Mouse (Mus musculus) myocyte (in vitro differentiated cells): ENCODE data around the gene Msln. TPM values are rescaled to one million over a fixed set of nuclear protein-coding genes. Genes with fewer than 3 reads are reported as not detected.
A peak's percentile ranks its signal among the peaks of the same experiment; 100 is the strongest.

ENCODE experiments used
- H3K27me3 ChIP-seq: one replicate; pipeline ENCODE4 v1.6.1; 2011; ENCODE audit not compliant: control insufficient read depth, insufficient read depth, insufficient read length
- H3K36me3 ChIP-seq: one replicate; pipeline ENCODE4 v1.6.1; 2011; ENCODE audit not compliant: control insufficient read depth, insufficient read depth
- H3K4me2 ChIP-seq: one replicate; pipeline ENCODE4 v1.6.1; 2011; ENCODE audit warnings: low read depth, control low read depth
- H3K4me3 ChIP-seq: one replicate; pipeline ENCODE4 v1.5.1; 2011; ENCODE audit warnings: mild to moderate bottlenecking, control low read depth, moderate library complexity
- H3K79me2 ChIP-seq: one replicate; pipeline ENCODE4 v1.6.1; 2011; ENCODE audit not compliant: control insufficient read depth, insufficient read depth
- H3ac ChIP-seq: one replicate; pipeline ENCODE4 v1.6.1; 2011; ENCODE audit not compliant: control insufficient read depth, insufficient read length
- CEBPB ChIP-seq: IDR thresholded peaks from 2 replicates; pipeline ENCODE4 v1.6.1; 2011; ENCODE audit warnings: mild to moderate bottlenecking, moderate library complexity; ENCODE audit not compliant: poor library complexity, insufficient read depth, severe bottlenecking
- E2F4 ChIP-seq: IDR thresholded peaks from one replicate; pipeline ENCODE4 v1.6.1; 2011; ENCODE audit warnings: mild to moderate bottlenecking, control low read depth, moderate library complexity; ENCODE audit not compliant: insufficient read depth
- MAX ChIP-seq: IDR thresholded peaks from one replicate; pipeline ENCODE4 v1.6.1; 2011; ENCODE audit warnings: low read depth, mild to moderate bottlenecking, control low read depth
- MYOD1 ChIP-seq, 3 experiments: IDR thresholded peaks; one replicate each; pipeline ENCODE4 v1.6.1; 2011; ENCODE audit warnings: control low read depth in 2 of 3, low read depth in 2 of 3, mild to moderate bottlenecking in 2 of 3, moderate library complexity in 1 of 3; ENCODE audit not compliant: insufficient read length in 2 of 3, control insufficient read depth in 1 of 3
- MYOG ChIP-seq, 3 experiments: IDR thresholded peaks; one replicate each; pipeline ENCODE4 v1.6.1; 2011; ENCODE audit warnings: control low read depth in 2 of 3, low read depth in 2 of 3, mild to moderate bottlenecking in 2 of 3; ENCODE audit not compliant: insufficient read length in 2 of 3, control insufficient read depth in 1 of 3, insufficient read depth in 1 of 3
- POLR2A ChIP-seq: IDR thresholded peaks from one replicate; pipeline ENCODE4 v1.6.1; 2011; ENCODE audit warnings: low read depth, mild to moderate bottlenecking, control low read depth, moderate library complexity; ENCODE audit not compliant: insufficient read length
- POLR2AphosphoS2 ChIP-seq: IDR thresholded peaks from one replicate; pipeline ENCODE4 v1.6.1; 2011; ENCODE audit warnings: low read depth, control low read depth; ENCODE audit not compliant: insufficient read length
- REST ChIP-seq: IDR thresholded peaks from one replicate; pipeline ENCODE4 v1.6.1; 2011; ENCODE audit warnings: mild to moderate bottlenecking, control low read depth, moderate library complexity; ENCODE audit not compliant: insufficient read depth, insufficient read length
- SRF ChIP-seq: IDR thresholded peaks from one replicate; pipeline ENCODE4 v1.6.1; 2011; ENCODE audit warnings: low read depth; ENCODE audit not compliant: control insufficient read depth, insufficient read length
- TCF12 ChIP-seq: IDR thresholded peaks from one replicate; pipeline ENCODE4 v1.6.1; 2011; ENCODE audit warnings: mild to moderate bottlenecking, control low read depth; ENCODE audit not compliant: poor library complexity, insufficient read depth, severe bottlenecking
- TCF3 ChIP-seq: IDR thresholded peaks from one replicate; pipeline ENCODE4 v1.6.1; 2011; ENCODE audit warnings: low read depth, control low read depth; ENCODE audit not compliant: insufficient read length
- USF1 ChIP-seq: IDR thresholded peaks from one replicate; pipeline ENCODE4 v1.6.1; 2011; ENCODE audit warnings: low read depth, mild to moderate bottlenecking, control low read depth, moderate library complexity
- polyA plus RNA-seq: library from polyadenylated mRNA; unstranded; fragments of >200 nt; fragmentation: generic; extraction: Trizol; gene quantifications from one replicate; pipeline ENCODE4 v1.2.1, GENCODE M21; 2012; ENCODE audit warnings: missing spikeins

Msln gene
- 91.8 TPM for polyA plus RNA-seq

DNA sequence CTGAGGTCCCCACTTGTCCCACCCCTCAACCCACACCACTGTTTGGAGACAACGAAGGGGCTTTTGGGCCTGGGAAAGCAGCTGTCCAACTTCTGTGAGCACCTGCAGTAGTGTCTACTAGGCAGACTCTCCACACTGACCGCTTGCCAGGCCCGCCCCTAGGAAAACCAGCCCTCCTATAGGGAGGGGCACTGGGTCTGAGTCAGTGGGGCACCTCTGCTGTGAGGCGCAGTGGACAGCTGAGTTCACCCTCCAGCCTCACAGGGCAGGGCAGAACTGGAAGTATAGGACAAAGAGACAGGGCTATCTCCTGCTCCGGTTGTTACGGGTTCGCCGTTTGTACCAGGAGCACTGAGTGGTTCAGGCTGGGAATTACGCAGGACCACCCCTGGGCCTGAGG, at the start of gene Msln:
Msln (minus strand) TSS at position 138 of the 400 bp plus-strand sequence.
- no peaks in the 10 kb centered on the region for H3K27me3 ChIP-seq
- H3K79me2 ChIP-seq = no peaks in the 10 kb centered on the region
- H3K4me3 ChIP-seq = peak within 1 kb of the TSS; percentile 20
- H3K36me3 ChIP-seq = no peaks in the 10 kb centered on the region
- peak; percentile 11 to 88 (median 53) for TF ChIP-seq MYOD1 (IDR thresholded peaks at IDR 0.05; ENCODE audit: control insufficient read depth in 1 of 3, insufficient read length in 2 of 3, low read depth in 2 of 3)
- no peak for TF ChIP-seq TCF12
- TF ChIP-seq E2F4 = no peak
- TF ChIP-seq TCF3 = no peak
- TF ChIP-seq MAX = no peak
- no peak for TF ChIP-seq SRF
- peak; percentile 74 for TF ChIP-seq POLR2A
- no peak for TF ChIP-seq REST
- peak; percentile 34 to 88 (median 37) for TF ChIP-seq MYOG (IDR thresholded peaks at IDR 0.05; ENCODE audit: control insufficient read depth in 1 of 3, insufficient read depth in 1 of 3, insufficient read length in 2 of 3, low read depth in 2 of 3)
- no peak for TF ChIP-seq USF1
- TF ChIP-seq POLR2AphosphoS2 = peak; percentile 33
- TF ChIP-seq CEBPB = no peak
- H3K4me2 ChIP-seq = peak within 1 kb of the TSS; percentile 64
- H3ac ChIP-seq = no peak within 1 kb of the TSS

DNA sequence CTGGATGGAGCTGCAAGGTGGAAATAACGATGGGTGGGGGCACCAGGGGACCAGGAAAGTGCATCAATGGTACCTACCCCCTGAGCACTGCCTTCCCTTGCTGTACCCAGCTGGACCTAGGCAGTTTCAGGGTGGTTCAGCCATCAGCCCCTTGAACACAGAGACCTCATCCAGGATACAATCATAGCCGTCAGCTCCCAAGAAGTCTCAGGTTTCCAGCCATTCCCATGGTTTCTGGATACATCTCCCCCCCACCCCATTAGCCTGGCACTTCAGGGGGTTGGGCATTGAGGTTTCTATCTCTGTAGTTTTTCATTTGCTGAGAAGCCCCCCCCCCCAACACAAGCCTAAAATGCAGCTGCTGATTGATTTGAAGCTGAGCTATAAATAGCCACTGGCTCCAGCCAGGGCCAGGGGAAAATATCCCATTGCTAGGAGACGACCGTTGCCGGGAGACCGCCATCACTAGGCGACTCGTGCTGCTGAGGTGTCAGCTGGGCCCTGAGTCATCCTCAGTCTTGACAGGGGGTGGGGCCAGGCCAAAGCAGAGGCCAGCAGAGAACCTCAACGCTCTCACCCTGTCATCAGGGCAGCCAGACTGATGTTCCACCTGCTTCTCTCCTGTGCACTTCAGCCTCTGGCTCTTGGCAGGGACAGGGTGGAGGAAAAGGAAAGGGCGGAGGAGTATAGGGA, 48.8 kb upstream of the Msln start:
- Histone ChIP-seq H3K36me3 (no peaks in the 10 kb centered on the region), H3ac (no peak overlapping the region), H3K4me3 (no peak overlapping the region), H3K79me2 (no peaks in the 10 kb centered on the region), H3K4me2 (no peak overlapping the region), H3K27me3 (no peaks in the 10 kb centered on the region)
- peak in 2 of 3 experiments; percentile 29 to 36 for TF ChIP-seq MYOG (IDR thresholded peaks at IDR 0.05; ENCODE audit: control insufficient read depth in 1 of 3, insufficient read depth in 1 of 3, insufficient read length in 2 of 3, low read depth in 2 of 3)
- TF ChIP-seq MYOD1 (IDR thresholded peaks at IDR 0.05; ENCODE audit: control insufficient read depth in 1 of 3, insufficient read length in 2 of 3, low read depth in 2 of 3) = peak in 2 of 3 experiments; percentile 53 to 69
- no peak for TF ChIP-seq E2F4
- no peak for TF ChIP-seq TCF12
- peak; percentile 12 for TF ChIP-seq USF1

DNA sequence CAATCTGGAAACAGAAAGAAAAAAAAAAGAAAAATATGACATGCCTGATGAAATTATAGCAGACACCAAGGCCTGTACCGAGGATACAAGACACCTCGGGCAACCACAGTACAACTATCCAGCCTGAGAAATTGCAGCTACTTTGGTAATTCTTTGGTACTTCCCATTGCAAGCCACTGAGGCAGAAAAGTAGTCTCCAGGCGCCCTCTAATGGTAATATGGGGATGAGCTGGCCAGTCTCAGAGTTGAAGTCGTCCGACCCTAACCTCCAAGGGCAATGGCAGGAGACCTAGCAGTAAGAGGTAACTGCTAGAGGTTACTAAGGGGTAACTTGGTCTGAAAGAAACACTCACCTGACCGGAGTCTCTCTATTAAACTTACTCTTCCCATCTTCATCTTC, 46.9 kb upstream of the Msln start:
- TF ChIP-seq MYOG (IDR thresholded peaks at IDR 0.05; ENCODE audit: control insufficient read depth in 1 of 3, insufficient read depth in 1 of 3, insufficient read length in 2 of 3, low read depth in 2 of 3) = no peak
- TF ChIP-seq MYOD1 (IDR thresholded peaks at IDR 0.05; ENCODE audit: control insufficient read depth in 1 of 3, insufficient read length in 2 of 3, low read depth in 2 of 3) = no peak
- no peak for TF ChIP-seq TCF3
- TF ChIP-seq USF1 = no peak
- no peak for TF ChIP-seq E2F4
- no peak for TF ChIP-seq CEBPB
- no peak for TF ChIP-seq TCF12
- TF ChIP-seq SRF = no peak
- TF ChIP-seq POLR2AphosphoS2 = no peak
- no peak for TF ChIP-seq POLR2A
- TF ChIP-seq MAX = no peak
- no peak for TF ChIP-seq REST
- Histone ChIP-seq H3K4me2 (no peak overlapping the region), H3K27me3 (no peaks in the 10 kb centered on the region), H3ac (no peak overlapping the region), H3K4me3 (no peak overlapping the region), H3K36me3 (no peaks in the 10 kb centered on the region), H3K79me2 (no peaks in the 10 kb centered on the region)

DNA sequence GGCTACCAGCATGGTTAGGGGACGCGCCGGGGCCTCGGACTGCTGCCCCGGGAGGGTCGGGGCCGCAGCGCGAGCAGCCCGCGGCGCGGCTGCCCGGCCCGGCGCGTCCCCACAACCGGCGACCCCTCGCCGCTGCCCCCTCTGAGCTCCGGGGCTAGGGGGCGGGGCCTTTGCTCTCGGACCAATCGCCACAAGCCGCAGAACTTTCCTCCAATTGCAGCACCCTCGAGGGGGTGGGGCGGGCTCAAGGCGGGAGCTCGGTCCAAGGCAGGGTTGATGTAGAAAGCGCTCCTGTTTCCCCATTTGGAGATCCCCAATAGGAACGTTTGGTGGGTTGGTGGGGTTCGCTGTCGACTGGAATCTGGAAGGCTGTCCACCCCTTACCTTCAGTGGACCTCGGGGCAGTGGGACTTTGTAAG, 42.8 kb upstream of the Msln start, which contains the start of gene Metrn:
Metrn (minus strand) TSS at position 186 of the 419 bp plus-strand sequence.
- no peaks in the 10 kb centered on the region for H3K79me2 ChIP-seq
- H3ac ChIP-seq = peak within 1 kb of the TSS; percentile 11
- H3K27me3 ChIP-seq = no peaks in the 10 kb centered on the region
- peak within 1 kb of the TSS; percentile 47 for H3K4me3 ChIP-seq
- TF ChIP-seq POLR2AphosphoS2 (peak; percentile 50), E2F4 (peak; percentile 64), POLR2A (peak; percentile 54), TCF3 (no peak)
- peak within 1 kb of the TSS; percentile 93 for H3K4me2 ChIP-seq
- H3K36me3 ChIP-seq = no peaks in the 10 kb centered on the region

DNA sequence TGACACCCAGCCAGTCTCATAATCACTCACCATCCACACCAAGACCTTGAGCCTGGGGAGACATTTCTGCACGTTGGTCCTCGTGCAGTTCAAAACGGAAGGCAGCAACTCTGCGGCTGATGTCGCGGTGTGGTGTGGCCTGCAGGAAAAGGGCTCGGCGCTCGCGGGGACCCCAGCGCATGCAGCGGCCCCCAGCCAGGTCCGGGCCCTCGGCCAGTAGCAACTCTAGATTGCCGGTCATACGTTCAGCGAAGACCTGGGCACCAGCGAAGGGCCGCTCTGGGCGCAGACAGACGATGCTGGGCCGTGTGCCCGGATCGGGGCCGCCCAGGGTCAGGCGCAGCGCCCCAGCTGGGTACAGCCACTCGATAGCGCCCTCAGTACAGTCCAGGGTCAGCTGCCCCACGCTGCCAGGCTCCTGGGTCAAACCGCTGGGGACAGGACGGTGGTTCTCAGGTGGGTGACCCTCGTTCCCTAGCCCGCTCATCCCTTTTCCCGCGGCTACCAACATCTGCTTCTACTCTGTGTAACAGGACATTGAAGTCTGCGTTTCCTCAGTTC, 42.1 kb upstream of the Msln start:
- peak overlapping the region; percentile 11 for H3ac ChIP-seq
- H3K4me3 ChIP-seq = peak overlapping the region; percentile 47
- no peaks in the 10 kb centered on the region for H3K27me3 ChIP-seq
- TF ChIP-seq REST (no peak), CEBPB (no peak), POLR2AphosphoS2 (no peak), MAX (no peak), E2F4 (no peak), TCF12 (no peak), SRF (no peak), MYOD1 (IDR thresholded peaks at IDR 0.05; ENCODE audit: control insufficient read depth in 1 of 3, insufficient read length in 2 of 3, low read depth in 2 of 3) (no peak), USF1 (no peak), POLR2A (no peak), MYOG (IDR thresholded peaks at IDR 0.05; ENCODE audit: control insufficient read depth in 1 of 3, insufficient read depth in 1 of 3, insufficient read length in 2 of 3, low read depth in 2 of 3) (no peak), TCF3 (no peak)
- peak overlapping the region; percentile 93 for H3K4me2 ChIP-seq
- no peaks in the 10 kb centered on the region for H3K36me3 ChIP-seq
- no peaks in the 10 kb centered on the region for H3K79me2 ChIP-seq
